Mouse (Mus musculus) intestine, postnatal 0 days (tissue): ENCODE measurements around the gene 6430531B16Rik. TPM values are rescaled to one million over a fixed set of nuclear protein-coding genes. Genes with fewer than 3 reads are reported as not detected.

Experiments used
- ATAC-seq: fragments of 200-750 bp; cut with Nextera tagmentation; 2 replicates; pipeline ENCODE4 v1.8.0; 2017; ENCODE audit warnings: mild to moderate bottlenecking, moderate TSS enrichment, moderate library complexity
- H3K27ac ChIP-seq: fragments of 300-500 bp; sonication (generic); 2 replicates; pipeline ENCODE4 v1.5.1; 2014; ENCODE audit warnings: mild to moderate bottlenecking, low read depth, low read length, moderate library complexity
- H3K27me3 ChIP-seq: fragments of 300-500 bp; sonication (generic); replicated peaks from 2 replicates; pipeline ENCODE4 v1.6.1; 2014; ENCODE audit warnings: low read length, mixed read lengths; ENCODE audit not compliant: control insufficient read depth, insufficient read depth
- H3K36me3 ChIP-seq: fragments of 300-500 bp; sonication (generic); 2 replicates; pipeline ENCODE4 v1.6.1; 2014; ENCODE audit warnings: mild to moderate bottlenecking, moderate library complexity; ENCODE audit not compliant: control insufficient read depth, insufficient read depth
- H3K4me1 ChIP-seq: fragments of 300-500 bp; sonication (generic); replicated peaks from 2 replicates; pipeline ENCODE4 v1.6.1; 2014; ENCODE audit warnings: antibody characterized with exemption, low read length, mixed read lengths; ENCODE audit not compliant: control insufficient read depth, insufficient read depth
- H3K4me2 ChIP-seq: fragments of 300-500 bp; sonication (generic); replicated peaks from 2 replicates; pipeline ENCODE4 v1.6.1; 2014; ENCODE audit warnings: low read depth, mild to moderate bottlenecking, moderate library complexity
- H3K4me3 ChIP-seq: fragments of 300-500 bp; sonication (generic); 2 replicates; pipeline ENCODE4 v1.5.1; 2014; ENCODE audit warnings: low read depth, low read length
- H3K9ac ChIP-seq: fragments of 300-500 bp; sonication (generic); 2 replicates; pipeline ENCODE4 v1.6.1; 2014; ENCODE audit warnings: mild to moderate bottlenecking, low read depth, low read length
- H3K9me3 ChIP-seq: fragments of 300-500 bp; sonication (generic); 2 replicates; pipeline ENCODE4 v1.6.1; 2016; ENCODE audit warnings: mixed run types; ENCODE audit not compliant: control insufficient read depth
- CTCF ChIP-seq: sonication (generic); IDR thresholded peaks from 2 replicates; pipeline ENCODE4 v1.5.1; 2016; ENCODE audit warnings: low read depth, mild to moderate bottlenecking, control low read depth, antibody characterized with exemption, moderate library complexity
- WGBS: fragments of 180-500 bp; shearing (Covaris S2); extraction: QIAGEN DNeasy Blood & Tissue Kit; methylation state at CpG from one replicate; pipeline ENCODE4 v1.1.7; 2014; 5-methylcytosine and 5-hydroxymethylcytosine counted together
- polyA plus RNA-seq: library from polyadenylated mRNA; unstranded; fragments of >200 nt; fragmentation: Nextera tagmentation; extraction: Ambion mirVana; gene quantifications from 2 replicates; pipeline ENCODE4 v1.2.1, GENCODE M21; 2015

The 6430531B16Rik gene
- polyA plus RNA-seq, 1 experiment from 2014 or later = 0.16 TPM

DNA sequence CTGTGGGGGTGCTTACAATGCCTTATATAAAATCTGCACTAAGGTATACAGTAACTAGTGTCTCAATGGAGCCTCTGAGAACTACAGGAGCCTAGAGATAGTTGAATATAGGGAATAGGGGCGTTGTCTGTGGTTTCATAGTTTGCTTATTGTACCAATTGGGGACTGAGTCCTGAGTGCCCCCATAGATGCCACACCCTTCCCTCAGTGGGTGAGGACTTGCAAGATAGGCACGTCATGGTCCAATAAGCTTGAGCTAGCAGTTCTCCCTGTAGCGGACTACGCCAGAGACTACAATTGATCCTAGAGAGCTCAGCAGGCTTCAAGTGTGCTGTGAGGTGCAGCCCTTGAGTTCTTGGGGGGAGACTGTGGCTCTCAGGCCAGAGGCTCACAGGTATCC lies 23.1 kb downstream of the 6430531B16Rik start:
- Histone ChIP-seq H3K4me1 (no peaks in the 10 kb centered on the region), H3K9ac (no peak overlapping the region), H3K4me3 (no peak overlapping the region), H3K27ac (no peak overlapping the region), H3K36me3 (no peaks in the 10 kb centered on the region), H3K27me3 (no peaks in the 10 kb centered on the region), H3K4me2 (no peak overlapping the region), H3K9me3 (no peaks in the 10 kb centered on the region)
- no peak for ATAC-seq
- TF ChIP-seq CTCF = no peak
- 82% methylated on average over 4 of the region's 4 CpGs for WGBS

DNA sequence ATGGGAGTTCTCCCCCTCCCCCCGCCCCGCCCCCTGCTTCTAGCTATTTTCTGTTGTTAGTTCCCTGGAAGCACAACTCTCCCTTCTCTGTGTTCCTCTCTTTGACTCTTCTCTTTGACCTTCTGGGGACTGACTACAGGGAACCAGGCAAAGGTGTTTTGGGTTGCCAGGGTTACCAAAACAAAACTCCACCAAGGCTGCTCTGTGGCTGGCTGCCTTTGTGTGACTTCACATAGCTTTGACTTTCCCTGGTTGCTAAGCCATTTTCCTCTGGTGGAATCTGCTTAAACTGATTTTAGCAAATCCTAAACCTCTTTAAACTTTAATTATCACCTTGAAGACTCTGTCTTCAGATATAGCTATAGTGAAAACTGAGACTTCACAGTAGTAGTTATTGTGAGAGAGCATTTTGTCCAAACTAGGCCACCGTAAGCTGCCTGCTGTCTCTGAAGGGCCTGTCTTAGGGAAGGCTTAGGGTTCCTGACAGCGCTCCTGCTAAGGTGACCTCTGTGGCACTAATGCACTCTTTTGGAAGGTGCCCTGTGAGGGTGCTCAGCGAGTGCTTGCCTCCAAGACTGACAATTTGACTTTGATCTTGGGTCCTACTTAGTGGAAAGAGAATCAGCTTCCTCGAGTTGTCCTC lies 26.4 kb downstream of the 6430531B16Rik start:
- no peaks in the 10 kb centered on the region for H3K4me1 ChIP-seq
- no peak overlapping the region for H3K27ac ChIP-seq
- ATAC-seq = no peak
- 85% methylated on average over 6 of the region's 6 CpGs for WGBS
- no peak for TF ChIP-seq CTCF
- H3K4me2 ChIP-seq = no peak overlapping the region
- H3K9ac ChIP-seq = no peak overlapping the region
- H3K4me3 ChIP-seq = no peak overlapping the region
- H3K9me3 ChIP-seq = no peaks in the 10 kb centered on the region
- peaks cover 7% of the 10 kb centered on the region; the same call in 1 of the 2 replicates for H3K27me3 ChIP-seq
- H3K36me3 ChIP-seq = no peaks in the 10 kb centered on the region

DNA sequence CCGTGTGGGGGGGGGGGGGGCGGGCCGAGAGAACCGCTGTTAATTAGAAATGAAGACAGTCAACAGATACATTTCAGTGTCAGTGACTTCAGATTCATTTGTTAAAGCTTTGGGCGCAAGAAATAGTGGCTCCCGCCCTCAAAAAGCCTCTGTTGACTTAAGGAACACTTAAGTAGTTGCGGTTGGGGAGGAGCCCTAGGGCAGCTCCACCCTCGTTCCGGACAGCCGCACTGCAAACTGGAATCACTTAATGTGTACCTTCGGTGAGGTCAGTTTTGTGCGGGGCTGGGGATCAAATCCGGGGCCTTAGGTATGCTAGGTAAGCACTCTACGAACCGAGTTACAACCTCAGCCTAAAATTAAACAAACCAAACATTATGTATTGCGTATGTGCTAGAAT lies 27.5 kb downstream of the 6430531B16Rik start:
- WGBS = 3% methylated on average over 16 of the region's 16 CpGs

DNA sequence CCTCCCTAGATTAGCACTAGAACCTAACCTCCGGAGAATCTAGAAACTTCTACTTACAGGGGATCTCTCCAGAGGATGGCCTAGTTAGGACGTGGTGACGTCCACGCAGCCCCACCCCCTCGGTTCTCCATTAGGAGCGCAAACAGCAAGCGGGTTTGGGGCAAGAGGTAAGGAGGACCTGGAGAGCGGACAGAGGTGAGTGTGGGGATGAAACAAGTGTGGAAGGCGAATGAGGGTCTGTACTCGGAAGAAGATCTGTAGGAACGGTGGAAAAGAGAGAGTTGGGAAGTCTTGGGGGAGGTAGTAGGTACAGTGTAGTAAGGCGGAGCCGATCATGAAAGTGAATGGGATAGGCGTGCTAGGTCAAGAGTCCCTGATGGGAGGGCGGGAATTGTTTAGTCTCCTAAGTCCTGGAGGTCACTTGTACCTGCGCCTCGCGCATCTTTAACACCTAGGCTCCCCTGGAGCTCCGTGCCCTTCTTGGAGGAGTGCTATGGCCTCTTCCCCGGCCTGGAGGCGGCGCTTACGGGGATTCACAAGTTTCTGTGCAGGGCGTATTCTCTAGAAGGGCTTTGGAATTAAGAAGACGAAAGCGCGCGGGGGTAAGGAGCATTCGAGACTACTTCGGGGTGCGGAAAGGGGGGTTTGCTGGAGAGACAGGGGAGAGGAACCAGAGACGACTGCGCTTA lies 28.1 kb downstream of the 6430531B16Rik start:
- Histone ChIP-seq H3K36me3 (no peaks in the 10 kb centered on the region), H3K4me1 (no peaks in the 10 kb centered on the region), H3K4me2 (peak overlapping the region; percentile 79), H3K9me3 (no peaks in the 10 kb centered on the region), H3K27me3 (peaks cover 18% of the 10 kb centered on the region), H3K4me3 (peak overlapping the region; percentile 56), H3K9ac (peak overlapping the region; percentile 50), H3K27ac (peak overlapping the region; percentile 46)
- TF ChIP-seq CTCF = no peak; the same call in 1 of the 2 replicates
- peak; percentile 68 for ATAC-seq
- 2% methylated on average over 33 of the region's 33 CpGs for WGBS

More for the DNA sequence above, 27.5 kb downstream of the 6430531B16Rik start:
- Histone ChIP-seq H3K27me3 (peaks cover 12% of the 10 kb centered on the region), H3K36me3 (no peaks in the 10 kb centered on the region), H3K4me2 (peak overlapping the region; percentile 79), H3K27ac (peak overlapping the region; percentile 46; the same call in 1 of the 2 replicates), H3K4me1 (no peaks in the 10 kb centered on the region), H3K9ac (peak overlapping the region; percentile 50), H3K9me3 (no peaks in the 10 kb centered on the region), H3K4me3 (peak overlapping the region; percentile 56)
- no peak for ATAC-seq
- TF ChIP-seq CTCF = no peak

DNA sequence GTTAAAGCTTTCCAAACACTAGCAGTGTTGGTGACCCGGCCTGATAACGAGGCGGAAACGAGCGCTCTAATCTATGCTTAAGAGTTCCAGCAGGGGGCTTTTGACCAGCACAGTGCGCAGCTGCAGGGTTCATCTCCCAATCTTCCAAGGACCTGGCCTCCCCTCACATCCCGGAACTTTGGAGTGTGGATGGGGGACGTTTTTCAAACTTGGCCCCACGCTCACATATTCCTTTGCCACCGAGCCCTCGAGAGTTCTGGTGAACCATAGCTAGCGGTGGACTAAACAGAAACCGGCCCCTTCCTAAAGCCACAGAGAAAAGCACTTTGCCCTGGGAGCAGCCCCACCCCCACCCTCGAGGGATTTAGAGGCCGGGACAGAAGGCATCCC lies 28.7 kb downstream of the 6430531B16Rik start:
- Histone ChIP-seq H3K9me3 (no peaks in the 10 kb centered on the region), H3K4me3 (peak overlapping the region; percentile 56), H3K4me1 (no peaks in the 10 kb centered on the region), H3K27me3 (peaks cover 24% of the 10 kb centered on the region), H3K9ac (peak overlapping the region; percentile 43; the same call in 1 of the 2 replicates), H3K4me2 (peak overlapping the region; percentile 79), H3K27ac (no peak overlapping the region), H3K36me3 (no peaks in the 10 kb centered on the region)
- 1% methylated on average over 15 of the region's 15 CpGs for WGBS
- peak; percentile 57 for ATAC-seq
- peak; percentile 73 for TF ChIP-seq CTCF

DNA sequence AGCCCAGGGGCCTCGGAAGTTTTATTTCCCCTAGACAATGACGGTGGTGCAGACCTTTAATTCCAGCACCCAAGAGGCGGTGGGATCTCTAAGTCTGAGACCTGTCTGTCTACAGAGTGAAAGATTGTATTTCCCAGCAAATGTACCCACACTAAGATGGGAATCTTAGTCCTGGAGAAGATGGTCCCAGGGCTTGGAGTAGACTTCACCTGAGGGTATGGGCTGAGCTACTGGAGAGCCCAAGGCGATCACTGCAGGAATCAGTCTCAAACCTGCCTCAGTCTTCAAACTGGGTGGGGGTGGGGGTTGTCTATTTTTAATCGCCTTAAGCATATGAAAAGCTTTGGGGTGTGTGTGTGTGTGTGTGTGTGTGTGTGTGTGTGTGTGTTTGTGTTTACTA lies 32.5 kb downstream of the 6430531B16Rik start:
- H3K4me1 ChIP-seq = no peaks in the 10 kb centered on the region
- no peak overlapping the region for H3K27ac ChIP-seq
- no peak overlapping the region for H3K4me3 ChIP-seq
- 38% methylated on average over 5 of the region's 5 CpGs for WGBS
- no peak overlapping the region for H3K9ac ChIP-seq
- no peak for TF ChIP-seq CTCF
- peaks cover 59% of the 10 kb centered on the region for H3K27me3 ChIP-seq
- ATAC-seq = no peak
- no peak overlapping the region for H3K4me2 ChIP-seq
- no peaks in the 10 kb centered on the region for H3K9me3 ChIP-seq
- no peaks in the 10 kb centered on the region for H3K36me3 ChIP-seq
